Mouse (Mus musculus) splenic B cell, adult 2 months (primary cell): ENCODE results near the gene Irx5.

Source experiments
- DNase-seq: peaks from one replicate; pipeline ENCODE4 v3.0.0-alpha.2; 2011; ENCODE audit warnings: low read depth, low spot score
- H3K27me3 ChIP-seq: 2 replicates; pipeline ENCODE4 v1.6.1; 2012; ENCODE audit warnings: mild to moderate bottlenecking, low read length, moderate library complexity, mixed read lengths; ENCODE audit not compliant: control insufficient read depth, poor library complexity, insufficient read depth, severe bottlenecking
- H3K36me3 ChIP-seq: 2 replicates; pipeline ENCODE4 v1.6.1; 2012; ENCODE audit warnings: mild to moderate bottlenecking, low read length, moderate library complexity, mixed read lengths; ENCODE audit not compliant: control insufficient read depth, poor library complexity, insufficient read depth, severe bottlenecking

The Irx5 gene

GRCm38 (mm10) chr8:92365241-92365943 lies 8.0 kb downstream of the Irx5 start:
- peaks cover 8% of the 10 kb centered on the region; the same call in 1 of the 2 replicates for H3K27me3 ChIP-seq
- no peaks in the 10 kb centered on the region for H3K36me3 ChIP-seq
- DNase-seq, result peak; percentile 5

GRCm38 (mm10) chr8:92365944-92366735 lies 8.7 kb downstream of the Irx5 start:
- DNase-seq, result no peak
- H3K27me3 ChIP-seq, result peaks cover 8% of the 10 kb centered on the region; the same call in 1 of the 2 replicates
- H3K36me3 ChIP-seq, result no peaks in the 10 kb centered on the region

- Histone ChIP-seq H3K27me3 (peaks cover 8% of the 10 kb centered on the region; the same call in 1 of the 2 replicates), H3K36me3 (no peaks in the 10 kb centered on the region)
- DNase-seq, result peak; percentile 19
Observed at GRCm38 (mm10) chr8:92366736-92367267, 9.4 kb downstream of the Irx5 start.

- DNase-seq, result no peak
- Histone ChIP-seq H3K27me3 (no peaks in the 10 kb centered on the region), H3K36me3 (no peaks in the 10 kb centered on the region)
Observed at GRCm38 (mm10) chr8:92379524-92379923, 22.1 kb downstream of the Irx5 start.

- H3K27me3 ChIP-seq, result no peaks in the 10 kb centered on the region
- H3K36me3 ChIP-seq, result no peaks in the 10 kb centered on the region
- DNase-seq, result no peak
Observed at GRCm38 (mm10) chr8:92380571-92380970, 23.1 kb downstream of the Irx5 start.

- DNase-seq, result no peak
- no peaks in the 10 kb centered on the region for H3K27me3 ChIP-seq
- no peaks in the 10 kb centered on the region for H3K36me3 ChIP-seq
Observed at GRCm38 (mm10) chr8:92387893-92388292, 30.5 kb downstream of the Irx5 start.

GRCm38 (mm10) chr8:92404218-92404617 lies 46.8 kb downstream of the Irx5 start:
- H3K27me3 ChIP-seq, result no peaks in the 10 kb centered on the region; the same call in 1 of the 2 replicates
- DNase-seq, result no peak
- no peaks in the 10 kb centered on the region for H3K36me3 ChIP-seq

GRCm38 (mm10) chr8:92408092-92408491 lies 50.7 kb downstream of the Irx5 start:
- no peak for DNase-seq
- no peaks in the 10 kb centered on the region for H3K27me3 ChIP-seq
- no peaks in the 10 kb centered on the region for H3K36me3 ChIP-seq

- Histone ChIP-seq H3K36me3 (no peaks in the 10 kb centered on the region), H3K27me3 (no peaks in the 10 kb centered on the region)
- no peak for DNase-seq
Observed at GRCm38 (mm10) chr8:92413583-92413982, 56.2 kb downstream of the Irx5 start.

GRCm38 (mm10) chr8:92420666-92421065 lies 63.2 kb downstream of the Irx5 start:
- Histone ChIP-seq H3K27me3 (no peaks in the 10 kb centered on the region), H3K36me3 (no peaks in the 10 kb centered on the region)
- DNase-seq, result no peak
